Mouse (Mus musculus): Measurements from ENCODE around the gene Gatad2a. TPM values are rescaled to one million over a fixed set of nuclear protein-coding genes. Genes with fewer than 3 reads are reported as not detected.
A peak's percentile ranks its signal among the peaks of the same experiment; 100 is the strongest.
"Not testable (repeated sequence)": the region's sequence is repeated elsewhere in the genome, so short reads cannot be mapped to it uniquely, and the experiment has no call there.

Gene Gatad2a
- 10 to 100 TPM; 93.2 to 94.3 TPM for total RNA-seq (2021)
- long read RNA-seq, experiment 1, transcript Gatad2a-206 (13 exons, 3,622 nt): major isoform, 9 of 39 reads
- long read RNA-seq, experiment 1, partial matches to known transcripts: 4 of 39 reads
- long read RNA-seq, experiment 1, other reads (novel, unspliced or antisense): 22 of 39 reads
- long read RNA-seq, experiment 2, transcript Gatad2a-206 (13 exons, 3,622 nt): major isoform, 7 of 32 reads
- long read RNA-seq, experiment 2, transcript Gatad2a-202 (13 exons, 3,363 nt): major isoform, 7 of 32 reads
- long read RNA-seq, experiment 2, partial matches to known transcripts: 2 of 32 reads
- long read RNA-seq, experiment 2, other reads (novel, unspliced or antisense): 15 of 32 reads

DNA sequence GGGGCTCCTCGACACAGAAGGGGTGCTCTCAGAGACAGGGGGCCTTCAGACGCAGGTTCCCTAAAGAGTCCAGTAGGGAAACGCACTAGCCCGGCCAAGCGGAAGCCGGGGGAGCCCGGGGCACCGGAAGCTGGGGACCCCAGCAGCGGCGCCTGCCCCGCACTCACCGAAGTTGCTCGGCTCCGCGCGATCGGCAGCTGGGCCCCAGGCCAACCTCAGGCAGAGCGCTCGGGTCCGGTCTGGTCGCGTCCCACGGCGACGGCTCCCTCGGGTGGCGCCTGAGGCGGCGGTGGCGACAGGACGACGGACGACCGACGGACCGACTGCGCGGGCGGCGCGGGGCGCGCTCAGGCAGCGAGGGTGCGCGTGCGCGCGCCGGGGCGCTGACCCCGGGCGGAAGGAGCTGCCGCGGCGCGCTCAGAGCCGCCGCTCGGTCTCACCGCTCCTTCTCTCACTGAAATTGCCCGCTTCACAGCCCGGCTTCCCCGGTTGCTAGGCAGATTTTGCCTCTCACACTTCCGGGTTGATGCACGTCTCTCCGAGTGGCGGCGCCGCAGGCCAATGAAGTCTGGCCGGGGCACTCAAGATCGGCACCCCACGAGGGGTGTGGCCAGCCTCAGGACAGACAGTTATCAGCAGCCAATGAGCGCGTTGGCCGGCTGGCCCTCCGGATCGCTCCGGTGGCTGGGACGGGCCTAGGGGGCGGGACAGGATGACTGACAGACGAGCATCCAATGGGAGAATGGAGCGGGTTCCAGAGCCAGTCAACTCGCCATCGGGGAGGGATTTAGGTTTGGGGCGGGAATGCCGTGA is at the start of gene Gatad2a:
TSS of gene Gatad2a (minus strand) at position 609 of the 813 bp plus-strand sequence.
- peak; percentile 100 for DNase-seq

DNA sequence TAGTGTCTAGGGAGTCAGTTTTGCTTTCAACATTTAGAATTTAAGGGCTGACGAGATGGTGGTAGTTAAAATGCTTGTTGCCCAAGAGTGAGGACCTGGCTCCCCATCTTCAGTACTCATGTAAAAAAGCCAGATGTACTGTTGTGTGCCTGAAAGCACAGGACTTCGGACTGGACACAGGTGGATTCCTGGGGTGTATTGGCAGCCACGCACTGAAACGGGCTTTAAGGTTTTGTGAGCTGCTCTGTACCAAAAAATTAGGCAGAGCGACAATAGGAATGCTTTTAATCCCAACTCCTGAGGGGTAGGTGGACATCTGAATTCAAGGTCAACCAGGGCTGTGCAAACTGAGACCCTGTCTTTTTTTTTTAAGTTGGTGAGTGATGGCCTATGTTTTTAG is 47.8 kb upstream of the Gatad2a start:
- DNase-seq: no peak

DNA sequence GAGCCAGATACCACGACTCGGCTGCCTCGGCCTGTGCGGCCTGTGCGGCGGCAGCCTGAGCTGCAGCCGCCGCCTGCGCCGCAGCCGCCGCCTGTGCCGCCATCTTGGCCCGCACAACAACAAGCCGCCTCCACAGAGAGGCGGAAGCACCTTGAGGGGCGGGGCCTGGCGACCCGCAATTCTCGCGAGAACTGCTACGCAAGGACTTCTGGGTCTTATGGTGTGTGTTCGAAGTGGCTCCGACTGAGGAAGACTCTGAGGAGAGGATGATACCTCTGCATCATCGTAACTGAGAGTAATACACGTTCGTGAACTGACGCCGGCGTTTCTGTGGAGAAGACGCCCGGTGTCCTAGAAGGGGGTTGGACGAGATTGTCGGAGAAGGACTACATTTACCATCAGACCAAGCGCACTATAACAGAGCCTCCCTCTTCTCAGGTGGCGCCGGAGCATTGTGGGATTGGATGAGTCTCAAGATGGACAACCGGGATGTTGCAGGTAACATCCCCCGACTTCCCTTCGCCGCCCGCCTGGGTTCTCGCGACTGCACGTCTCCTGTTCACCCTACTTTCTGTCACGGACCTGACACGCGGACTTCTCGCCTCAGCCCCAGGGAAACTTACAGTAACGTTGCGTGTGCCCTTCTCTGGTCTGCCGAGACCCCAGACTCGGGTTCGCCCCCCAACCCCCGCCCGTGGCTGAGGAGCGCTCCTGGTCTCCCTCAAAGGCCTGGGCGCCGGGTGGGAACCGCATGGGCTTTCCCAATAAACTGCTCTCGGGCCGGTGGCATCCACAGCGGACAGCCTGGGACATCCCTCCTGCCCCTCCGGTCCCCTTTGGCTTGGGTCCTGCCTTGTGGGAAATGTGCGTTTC is 46.6 kb upstream of the Gatad2a start, which contains the start of the genes Mau2 and Sugp1:
TSS of gene Mau2 (minus strand) at position 152 of the 873 bp plus-strand sequence.
TSS of gene Sugp1 (plus strand) at position 231 of the 873 bp plus-strand sequence.
- DNase-seq: peak; percentile 97 to 98

DNA sequence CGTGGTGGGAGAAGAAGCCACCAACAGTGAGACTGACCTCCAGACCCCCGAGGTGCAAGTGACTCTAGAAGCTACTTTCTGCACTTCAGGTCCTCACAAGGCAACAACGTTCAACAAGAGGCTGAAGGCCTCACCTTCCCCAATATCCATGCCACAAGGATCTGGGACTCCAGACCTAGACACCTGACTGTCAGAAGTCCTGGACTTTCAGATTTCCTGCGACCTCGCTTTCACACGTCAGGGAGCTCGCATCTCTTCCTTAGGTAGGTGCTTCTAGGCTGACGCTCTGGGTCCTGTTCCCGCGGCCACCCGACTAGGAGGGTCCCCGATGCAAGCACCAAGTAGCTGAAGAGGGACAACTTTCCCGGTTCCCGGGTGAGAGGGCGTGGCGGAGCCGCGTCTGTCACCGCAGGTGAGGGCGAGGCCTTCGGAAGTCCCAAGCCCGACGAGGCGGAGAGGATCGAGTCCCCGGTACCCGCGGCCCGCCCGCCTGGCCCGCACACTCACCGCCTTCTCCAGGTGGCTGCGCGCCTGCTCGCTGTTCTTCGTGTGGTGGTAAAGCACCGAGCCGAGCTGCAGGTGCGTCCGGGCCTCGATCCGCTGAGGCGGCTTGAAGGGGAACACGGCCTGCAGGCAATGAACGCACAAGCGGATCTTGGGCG is 45.8 kb upstream of the Gatad2a start:
- peak in 1 of 2 experiments; percentile 41 for DNase-seq

DNA sequence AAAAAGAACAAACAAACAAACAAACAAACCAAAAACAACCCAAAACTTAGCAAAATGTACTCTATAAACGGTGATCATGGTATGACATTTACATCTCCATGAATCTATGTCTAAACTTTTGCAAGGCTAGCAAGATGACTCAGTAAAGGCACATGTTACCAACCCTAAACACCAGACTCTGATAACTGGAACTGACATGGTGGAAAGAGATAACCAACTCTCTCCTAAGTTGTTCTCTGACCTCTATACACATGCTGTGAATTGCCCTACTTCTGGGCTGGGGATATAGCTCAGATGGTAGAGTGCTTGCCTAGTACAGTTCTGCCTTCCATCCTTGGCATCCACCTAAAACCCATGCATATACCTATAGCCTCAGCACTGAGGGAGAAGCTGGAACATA is 41.8 kb upstream of the Gatad2a start:
- no peak for DNase-seq

DNA sequence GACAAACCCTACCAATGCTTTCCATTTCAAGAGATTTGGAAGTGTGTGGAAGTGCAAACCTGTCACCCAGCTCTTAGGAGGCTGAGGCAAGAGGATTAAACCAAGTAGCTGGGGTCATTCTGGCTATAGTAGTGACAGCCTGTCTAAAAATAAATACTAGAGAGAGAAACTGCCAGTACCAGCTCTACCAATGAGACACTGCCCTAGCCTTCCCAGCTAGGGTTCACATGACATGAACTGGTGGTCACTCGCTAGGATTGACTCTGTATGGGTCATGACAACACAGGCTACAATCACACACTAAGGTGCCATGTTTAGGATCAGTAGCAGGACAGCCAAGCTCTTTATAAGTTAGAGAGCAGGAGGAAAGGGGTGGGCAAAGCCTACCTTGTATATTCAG is 34.1 kb upstream of the Gatad2a start:
- no peak for DNase-seq

DNA sequence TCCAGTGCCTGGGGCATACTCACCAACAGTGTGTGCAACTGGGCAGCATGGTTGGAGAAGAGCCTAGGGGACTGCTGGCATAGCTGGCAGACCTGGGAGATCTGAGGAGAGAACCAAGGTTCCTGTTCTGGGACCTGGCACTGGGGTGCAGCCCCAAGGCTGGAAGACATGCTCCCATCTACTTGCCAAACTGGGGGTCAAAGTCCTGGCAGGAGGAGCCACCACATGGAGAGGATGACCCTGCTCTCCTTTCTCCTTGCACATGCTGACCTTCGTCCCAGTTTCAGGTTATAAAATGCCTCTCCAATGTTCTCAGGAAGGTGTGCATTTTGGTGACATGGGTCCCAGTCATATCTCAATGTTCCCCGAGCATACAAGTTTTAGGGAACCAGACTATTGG is 30.0 kb upstream of the Gatad2a start:
- DNase-seq: no peak

DNA sequence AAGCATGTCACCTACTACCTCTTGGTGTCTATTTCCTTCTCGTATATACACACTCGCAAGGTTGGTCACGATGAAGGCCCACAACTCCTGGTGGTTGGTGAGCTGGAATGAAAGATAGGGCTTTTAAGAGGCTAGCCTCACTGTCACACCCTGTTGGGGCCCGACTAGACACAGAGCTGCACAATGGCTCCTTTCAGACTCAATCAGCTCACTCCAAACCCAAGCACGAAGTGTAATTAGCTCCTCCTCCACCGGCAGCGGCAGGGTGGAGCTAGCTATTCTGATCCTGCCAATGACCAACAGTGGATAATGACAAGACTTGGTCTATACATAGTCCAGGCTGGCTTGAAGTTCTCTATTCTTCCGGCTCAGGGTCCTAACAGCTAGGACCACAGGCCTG is 27.4 kb upstream of the Gatad2a start:
- DNase-seq: no peak

DNA sequence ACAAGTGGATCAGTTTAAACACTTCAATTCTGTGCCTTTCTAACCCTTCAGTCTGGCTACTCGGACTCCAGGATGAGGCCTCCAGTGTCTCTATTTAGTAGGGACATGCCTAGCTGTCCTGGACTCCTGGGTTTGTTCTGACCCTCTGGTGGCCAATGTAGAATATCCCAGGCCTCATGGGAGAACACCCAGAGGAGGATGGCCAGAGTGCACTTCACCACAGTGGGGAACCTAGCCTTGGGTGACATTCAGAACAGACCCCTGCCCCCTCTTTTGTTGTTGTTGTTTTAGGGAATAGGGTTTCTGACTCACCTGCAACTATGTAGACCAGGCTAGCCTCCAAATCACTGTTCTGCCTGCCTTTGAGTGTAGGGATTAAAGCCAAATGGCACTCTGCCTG is 18.8 kb upstream of the Gatad2a start:
- DNase-seq: no peak

DNA sequence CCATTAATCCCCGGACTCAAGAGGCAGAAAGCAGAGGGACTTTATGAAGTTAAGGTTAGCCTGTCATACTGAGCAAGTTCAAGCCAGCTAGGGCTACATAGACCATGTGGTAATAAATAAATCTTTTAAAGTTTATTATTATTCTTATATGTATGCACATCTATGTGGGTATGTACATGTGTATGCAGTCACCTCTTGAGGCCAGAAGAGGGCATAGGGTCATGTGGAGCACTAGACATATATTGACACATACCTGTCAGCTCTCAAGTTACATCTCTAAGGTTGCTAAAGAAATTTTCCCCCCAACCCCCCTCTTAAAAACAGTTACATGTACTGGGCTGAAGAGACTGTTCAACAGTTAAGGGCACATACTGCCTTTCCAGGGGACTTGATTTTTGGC is 16.6 kb upstream of the Gatad2a start:
- no peak for DNase-seq

DNA sequence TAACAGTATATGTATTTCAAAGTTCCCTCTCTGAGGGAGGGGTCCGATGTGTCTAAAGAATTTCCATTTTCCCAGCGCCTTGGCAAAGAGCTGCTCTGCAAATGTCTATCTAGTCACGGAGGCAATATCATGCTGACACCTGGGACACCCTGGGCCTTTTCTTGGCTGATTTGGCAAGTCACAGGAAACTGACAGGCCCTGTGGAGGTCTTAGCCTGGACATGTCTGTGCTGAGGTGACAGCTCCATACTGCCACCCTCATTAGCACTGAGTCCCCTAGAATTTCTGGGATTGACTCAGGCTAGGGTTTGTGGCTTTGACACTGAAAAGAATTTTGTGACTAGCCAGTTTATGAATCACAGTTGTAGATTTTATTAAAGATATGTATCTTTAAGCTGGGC is 16.2 kb upstream of the Gatad2a start:
- no peak for DNase-seq

DNA sequence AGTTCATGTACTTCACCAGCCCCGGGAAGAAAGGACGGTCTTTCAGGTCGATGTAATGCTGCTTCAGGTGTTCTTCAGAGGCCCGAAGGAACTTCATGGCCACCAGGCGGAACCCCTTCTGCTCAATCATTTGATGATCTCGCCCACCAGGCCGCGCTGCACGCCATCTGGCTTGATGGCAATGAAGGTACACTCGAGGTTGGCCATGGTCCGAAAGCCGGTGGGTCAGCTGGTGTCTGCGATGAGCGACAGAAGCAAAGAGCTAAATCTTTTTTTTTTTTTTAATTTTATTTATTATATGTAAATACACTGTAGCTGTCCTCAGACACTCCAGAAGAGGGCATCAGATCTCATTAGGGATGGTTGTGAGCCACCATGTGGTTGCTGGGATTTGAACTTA is 14.6 kb upstream of the Gatad2a start:
- not testable (repeated sequence) for DNase-seq

DNA sequence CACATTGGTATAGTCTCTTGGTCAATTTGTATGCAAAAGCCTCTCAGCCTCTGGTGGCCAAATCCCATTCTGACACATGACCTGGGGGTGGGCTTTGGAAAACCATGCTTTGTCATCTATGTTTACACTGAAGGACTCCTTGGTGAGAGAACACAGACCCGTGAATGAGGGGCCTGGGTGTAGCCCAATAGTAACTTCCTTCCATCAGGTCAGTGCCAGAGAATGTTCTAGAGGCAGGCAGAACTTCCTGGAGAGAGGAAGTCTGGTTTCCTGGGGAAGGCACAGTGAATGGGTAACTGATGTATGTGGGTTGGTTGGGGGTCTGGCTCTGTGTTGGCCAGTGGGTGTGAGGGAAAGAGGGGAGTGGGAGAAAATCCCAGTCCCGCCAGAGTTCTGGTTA is 9.0 kb upstream of the Gatad2a start:
- DNase-seq: no peak

DNA sequence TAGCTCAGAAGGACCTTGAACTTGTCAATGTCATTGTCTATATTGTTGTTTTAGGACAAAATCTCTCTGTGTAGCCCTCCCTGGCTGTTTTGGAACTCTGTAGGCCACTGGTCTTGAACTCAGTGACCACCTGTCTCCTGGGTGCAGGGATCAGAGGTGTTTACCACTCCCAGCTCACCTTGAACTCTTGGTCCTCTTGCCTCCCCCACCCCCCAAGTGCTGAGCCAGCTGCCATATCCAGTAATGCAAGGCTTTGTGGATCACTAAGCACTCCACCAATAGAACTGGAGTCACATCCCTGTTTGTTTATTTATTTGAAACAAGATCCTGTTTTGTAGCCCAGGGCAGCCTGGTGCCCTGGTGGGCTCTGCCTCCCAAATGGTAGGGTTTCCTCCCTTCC is 8.2 kb upstream of the Gatad2a start:
- DNase-seq: no peak

DNA sequence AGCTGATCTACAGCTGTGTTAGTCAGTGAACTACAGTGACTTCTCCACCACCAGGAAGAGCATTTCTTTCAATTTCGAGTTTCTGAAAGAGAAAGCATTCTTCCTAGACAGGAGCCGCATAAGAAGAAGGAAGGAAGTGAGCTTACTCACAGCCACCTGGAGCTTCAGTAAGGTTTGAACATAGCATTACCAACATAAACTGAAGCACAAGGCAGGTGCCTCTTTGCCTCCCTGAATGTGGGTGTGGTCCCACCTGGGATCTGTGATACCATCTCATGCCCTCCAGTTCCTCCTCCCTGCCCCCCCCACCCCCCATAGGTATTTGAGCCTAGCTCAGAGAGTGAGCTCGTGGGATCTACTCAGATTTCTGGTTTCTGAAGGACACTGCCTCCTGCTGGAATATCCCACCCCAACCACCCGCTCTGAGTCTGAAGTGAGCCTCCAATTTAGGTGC is 7.0 kb upstream of the Gatad2a start:
- DNase-seq: no peak

DNA sequence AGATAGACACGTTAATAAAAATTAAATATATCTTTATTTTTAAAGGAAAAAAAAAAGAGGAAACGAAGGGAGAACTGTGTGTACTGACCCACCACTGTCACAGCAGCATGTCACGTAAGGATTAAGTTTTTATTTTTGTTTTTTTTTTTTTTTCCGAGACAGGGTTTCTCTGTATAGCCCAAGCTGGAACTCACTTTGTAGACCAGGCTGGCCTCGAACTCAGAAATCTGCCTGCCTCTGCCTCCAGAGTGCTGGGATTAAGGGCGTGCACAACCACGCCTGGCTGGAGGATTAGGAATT is 5.7 kb upstream of the Gatad2a start:
- DNase-seq: not testable (repeated sequence)

DNA sequence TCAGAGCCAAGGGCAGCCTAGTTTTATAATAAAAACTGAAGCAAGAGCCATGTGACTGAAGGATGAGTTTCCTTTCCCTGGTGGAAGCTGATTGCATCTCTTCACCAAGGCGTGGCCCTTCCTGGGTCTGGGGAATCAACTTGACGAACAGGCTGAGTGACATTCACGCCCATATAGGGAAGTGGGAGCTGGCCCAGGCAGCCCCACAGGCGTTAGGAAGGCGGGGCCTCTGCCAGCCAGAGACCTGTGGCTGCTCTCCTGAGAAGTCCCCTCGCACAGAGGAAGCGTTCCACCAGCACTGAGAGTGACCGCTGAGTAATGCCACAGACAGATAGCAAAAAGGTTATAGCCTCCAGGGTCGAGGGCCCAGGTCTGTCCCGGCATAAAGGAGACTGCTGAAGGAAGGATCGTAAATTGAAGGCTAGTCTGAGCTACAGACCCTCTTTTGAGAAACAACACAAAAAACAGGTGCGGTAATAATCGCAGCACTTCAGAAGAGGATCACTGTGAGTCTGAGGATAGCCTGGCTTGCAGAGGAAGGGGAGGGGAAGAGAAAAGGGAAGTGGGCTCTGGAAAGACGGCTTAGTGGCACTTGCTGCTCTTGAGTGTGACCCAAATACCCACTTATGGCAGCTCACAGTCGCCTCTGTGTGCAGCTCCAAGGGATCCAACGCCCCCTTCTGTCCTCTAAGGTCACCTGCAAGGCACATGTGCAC is 5.2 kb upstream of the Gatad2a start:
- peak; percentile 50 to 72 for DNase-seq

DNA sequence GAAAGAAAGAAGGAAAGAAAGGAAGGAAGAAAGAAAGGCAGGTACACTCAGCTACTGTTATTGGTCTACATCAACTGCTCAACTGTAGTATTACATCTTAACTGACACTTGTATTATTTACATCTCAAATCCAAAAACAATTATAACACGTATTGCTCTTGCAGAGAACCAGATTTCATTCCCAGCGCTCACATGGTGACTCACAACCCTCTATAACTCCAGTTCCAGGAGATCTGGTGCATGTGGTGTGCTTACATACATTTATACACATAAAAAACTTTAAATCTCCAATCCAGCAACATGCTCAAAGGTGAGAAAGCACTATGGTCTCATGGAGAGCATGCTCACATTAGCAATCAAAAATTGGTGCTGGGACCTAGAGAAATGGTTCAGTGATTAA is 4.0 kb upstream of the Gatad2a start:
- DNase-seq: no peak

DNA sequence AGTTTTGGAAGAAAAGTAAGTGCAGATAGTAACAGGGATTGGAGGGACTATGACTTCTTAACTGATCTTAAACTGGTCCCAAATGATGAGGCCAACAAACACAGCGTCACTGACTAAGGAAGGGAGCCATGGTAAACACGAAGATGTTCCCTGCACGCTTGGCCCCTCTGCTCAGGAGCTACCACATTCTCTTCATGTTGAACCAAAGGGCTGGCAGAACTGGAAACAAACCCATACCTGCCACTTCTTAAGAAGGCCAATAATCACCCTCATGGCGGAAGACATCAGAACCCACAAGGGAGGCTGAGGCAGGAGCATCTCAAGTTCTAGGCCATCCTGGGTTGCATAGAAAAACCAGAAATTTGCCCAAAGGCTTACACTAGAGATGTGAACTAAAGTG is 3.1 kb upstream of the Gatad2a start:
- DNase-seq: no peak

DNA sequence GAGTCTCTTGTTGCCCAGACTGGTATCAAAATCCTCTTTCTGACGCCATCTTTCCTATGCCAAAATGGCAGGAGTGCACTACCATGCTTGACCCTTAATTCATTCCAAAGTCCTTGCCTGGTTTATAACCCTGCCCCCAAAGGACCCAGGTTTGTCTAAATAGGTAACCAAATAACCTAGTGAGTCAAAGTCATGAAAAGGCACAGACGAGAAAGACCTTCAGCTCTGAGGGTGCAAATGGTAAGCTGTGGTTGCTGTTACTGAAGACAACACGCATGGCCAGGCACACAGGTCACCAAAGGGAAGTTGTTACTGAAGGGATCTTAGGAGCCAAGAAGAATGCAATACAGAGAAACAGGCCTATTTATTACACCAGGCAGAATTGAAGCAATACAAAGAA is 2.5 kb upstream of the Gatad2a start:
- no peak for DNase-seq

DNA sequence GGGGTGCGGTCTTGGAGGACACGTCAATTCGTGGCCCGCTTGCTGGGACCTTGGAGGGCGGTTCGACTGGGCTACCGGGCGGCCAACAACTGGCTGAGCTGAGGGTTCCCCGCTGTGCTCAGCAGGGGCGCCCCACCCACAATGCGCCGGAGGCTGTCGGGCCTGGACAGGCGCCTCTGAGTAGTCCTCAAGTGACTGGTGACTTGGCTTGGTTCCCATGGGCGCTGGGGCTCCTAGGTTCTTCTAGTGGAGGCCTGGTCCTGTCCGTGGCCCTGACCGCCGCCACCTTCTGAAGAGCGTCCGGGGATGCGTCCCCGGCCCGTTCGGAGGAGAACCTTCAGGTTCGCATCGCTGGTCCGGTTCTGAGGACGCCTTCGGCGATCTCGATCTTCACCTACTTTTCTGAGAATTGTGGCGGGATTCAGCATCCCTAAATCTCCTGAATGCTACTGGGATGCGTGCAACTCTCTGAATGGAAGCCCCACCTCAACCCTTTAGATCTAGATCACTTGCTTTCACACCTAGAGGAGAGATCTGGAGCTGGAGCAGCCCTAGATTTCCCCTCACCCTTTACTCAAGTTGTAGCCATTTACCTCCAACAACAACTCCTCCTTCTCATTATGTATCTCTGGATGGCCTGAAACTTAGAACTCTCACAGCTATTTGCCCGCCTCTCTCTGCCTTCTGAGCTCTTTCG is 553 bp upstream of the Gatad2a start:
- no peak for DNase-seq
